Mouse (Mus musculus): ENCODE results near the gene Plekha5.

Gene Plekha5

DNA sequence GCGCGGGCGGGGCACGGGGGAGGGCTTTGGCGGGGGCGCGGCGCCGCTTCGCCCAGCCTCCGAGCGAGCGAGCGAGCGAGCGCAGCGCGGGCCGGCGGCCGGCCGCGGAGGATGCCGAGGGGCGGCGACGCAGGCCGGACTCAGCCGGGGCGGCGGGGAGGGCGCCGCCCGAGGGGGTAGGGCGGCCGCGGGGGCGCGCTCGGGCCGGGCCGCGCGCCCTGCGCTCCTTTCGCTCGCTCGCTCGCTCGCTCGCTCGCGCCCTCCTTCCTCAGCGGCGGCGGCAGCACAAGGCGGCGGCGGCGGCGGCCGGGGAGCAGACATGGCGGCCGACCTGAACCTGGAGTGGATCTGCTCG, at the start of gene Plekha5:
Plekha5 (plus strand) TSS at position 209 of the 355 bp plus-strand sequence.
- in situ Hi-C loops (cut with MboI; ENCODE audit: low pct_unique_long_range_greater_than_20kb in 1 of 2, low sequenced_read_pairs in 2 of 2, unreplicated experiment in 1 of 2) = no loop called here

DNA sequence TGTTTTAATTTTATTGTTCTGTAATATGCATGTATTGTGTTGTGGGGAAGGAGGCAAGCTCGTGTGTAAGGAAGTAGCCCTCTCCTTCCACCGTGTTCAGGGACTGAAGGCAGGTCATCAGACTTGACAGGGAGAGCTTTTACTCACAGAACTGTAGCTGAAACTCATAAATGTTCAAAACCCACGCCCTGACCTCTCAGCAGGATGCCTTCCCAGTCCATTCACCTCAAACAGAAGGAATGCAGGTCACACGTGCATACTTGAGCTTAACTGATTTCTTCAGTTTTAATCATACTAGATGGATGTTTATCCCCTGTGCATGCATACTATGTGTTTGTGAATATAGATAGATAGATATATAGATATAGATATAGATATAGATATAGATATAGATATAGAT, 48.2 kb upstream of the Plekha5 start:
- in situ Hi-C loops (cut with MboI; ENCODE audit: low pct_unique_long_range_greater_than_20kb in 1 of 2, low sequenced_read_pairs in 2 of 2, unreplicated experiment in 1 of 2) = no loop called here

DNA sequence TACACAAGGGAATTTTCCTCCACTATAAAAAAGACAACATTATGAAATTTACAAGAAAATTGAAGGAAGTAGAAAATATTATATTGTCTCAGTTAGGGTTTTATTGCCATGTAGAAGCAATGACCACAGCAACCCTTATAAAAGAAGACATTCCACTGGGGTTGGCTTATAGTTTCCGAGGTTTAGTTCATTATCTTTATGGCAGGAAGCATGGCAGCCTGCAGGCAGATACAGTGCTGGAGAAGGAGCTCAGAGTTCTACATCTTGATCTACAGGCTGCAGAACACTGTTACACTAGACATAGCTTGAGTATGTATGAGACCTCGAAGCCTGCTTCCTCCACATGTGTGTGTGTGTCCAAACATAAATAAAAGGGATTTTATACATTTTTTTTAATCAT, 43.3 kb upstream of the Plekha5 start:
- in situ Hi-C loops (cut with MboI; ENCODE audit: low pct_unique_long_range_greater_than_20kb in 1 of 2, low sequenced_read_pairs in 2 of 2, unreplicated experiment in 1 of 2) = no loop called here

DNA sequence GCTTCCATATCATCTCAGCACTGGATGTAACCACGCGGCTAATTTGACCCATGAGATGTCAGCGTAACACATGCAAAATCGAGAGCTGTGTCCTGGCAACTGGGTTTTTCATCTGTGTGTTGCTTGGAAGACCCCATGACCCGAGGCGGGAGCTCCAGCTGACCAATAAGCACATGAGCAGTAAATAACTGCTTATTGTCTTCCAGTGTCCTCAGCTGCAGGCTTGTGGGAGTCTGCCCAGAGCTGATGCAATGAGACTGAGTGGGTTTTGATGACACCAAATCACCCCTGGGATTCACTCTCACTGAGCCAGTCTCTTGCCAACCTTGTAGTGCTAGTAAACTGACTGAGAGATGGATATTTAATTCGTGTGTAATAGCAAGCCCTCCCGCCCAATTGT, 42.7 kb upstream of the Plekha5 start:
- in situ Hi-C loops (cut with MboI; ENCODE audit: low pct_unique_long_range_greater_than_20kb in 1 of 2, low sequenced_read_pairs in 2 of 2, unreplicated experiment in 1 of 2) = no loop called here

DNA sequence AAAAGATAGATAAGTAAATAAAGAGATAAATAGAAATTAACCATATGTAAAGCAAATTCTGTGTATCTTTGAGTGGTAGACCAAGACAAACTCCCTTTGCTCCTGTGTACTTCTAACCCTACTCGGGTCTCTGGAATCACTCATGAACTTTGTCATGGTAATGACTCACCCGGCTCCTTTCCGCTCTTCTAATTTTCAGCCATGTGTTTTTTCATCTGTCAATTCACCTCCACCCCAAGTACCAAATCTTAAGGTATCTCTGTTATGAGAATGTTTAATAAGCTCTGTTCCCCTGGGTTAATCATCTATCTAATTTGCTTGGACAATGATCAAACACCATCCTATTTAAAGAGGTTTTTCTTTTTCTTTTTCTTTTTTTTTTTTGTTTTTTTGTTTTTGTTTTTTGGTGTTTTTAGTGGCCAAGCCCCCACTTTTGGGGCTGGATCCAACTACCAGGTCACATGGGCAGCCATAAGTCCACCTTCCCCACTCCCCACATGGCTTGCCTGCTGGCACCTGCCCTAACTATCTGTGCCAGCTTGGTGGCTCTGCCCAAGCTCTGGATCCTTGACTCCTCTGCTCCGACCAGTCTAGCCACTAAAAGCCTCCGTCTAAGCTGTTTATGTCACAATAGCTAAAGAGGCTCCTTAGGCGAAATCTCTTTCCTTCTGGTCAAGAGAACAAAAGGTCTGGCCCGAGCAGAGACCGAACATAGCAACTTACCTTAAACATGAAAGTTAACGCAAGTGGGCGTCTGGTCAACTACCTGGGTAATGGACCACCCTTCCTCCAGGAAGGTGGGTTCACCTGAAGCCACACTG, 40.1 kb upstream of the Plekha5 start:
- in situ Hi-C loops (cut with MboI; ENCODE audit: low pct_unique_long_range_greater_than_20kb in 1 of 2, low sequenced_read_pairs in 2 of 2, unreplicated experiment in 1 of 2) = no loop called here

GRCm38 (mm10) chr6:140396687-140397086, 27.2 kb upstream of the Plekha5 start:
- in situ Hi-C loops (cut with MboI; ENCODE audit: low pct_unique_long_range_greater_than_20kb in 1 of 2, low sequenced_read_pairs in 2 of 2, unreplicated experiment in 1 of 2) = no loop called here

- in situ Hi-C loops (cut with MboI; ENCODE audit: low pct_unique_long_range_greater_than_20kb in 1 of 2, low sequenced_read_pairs in 2 of 2, unreplicated experiment in 1 of 2) = no loop called here
Measured at GRCm38 (mm10) chr6:140402766-140403310, 21.0 kb upstream of the Plekha5 start.

- in situ Hi-C loops (cut with MboI; ENCODE audit: low pct_unique_long_range_greater_than_20kb in 1 of 2, low sequenced_read_pairs in 2 of 2, unreplicated experiment in 1 of 2) = no loop called here
Measured at GRCm38 (mm10) chr6:140411996-140412395, 11.9 kb upstream of the Plekha5 start.

DNA sequence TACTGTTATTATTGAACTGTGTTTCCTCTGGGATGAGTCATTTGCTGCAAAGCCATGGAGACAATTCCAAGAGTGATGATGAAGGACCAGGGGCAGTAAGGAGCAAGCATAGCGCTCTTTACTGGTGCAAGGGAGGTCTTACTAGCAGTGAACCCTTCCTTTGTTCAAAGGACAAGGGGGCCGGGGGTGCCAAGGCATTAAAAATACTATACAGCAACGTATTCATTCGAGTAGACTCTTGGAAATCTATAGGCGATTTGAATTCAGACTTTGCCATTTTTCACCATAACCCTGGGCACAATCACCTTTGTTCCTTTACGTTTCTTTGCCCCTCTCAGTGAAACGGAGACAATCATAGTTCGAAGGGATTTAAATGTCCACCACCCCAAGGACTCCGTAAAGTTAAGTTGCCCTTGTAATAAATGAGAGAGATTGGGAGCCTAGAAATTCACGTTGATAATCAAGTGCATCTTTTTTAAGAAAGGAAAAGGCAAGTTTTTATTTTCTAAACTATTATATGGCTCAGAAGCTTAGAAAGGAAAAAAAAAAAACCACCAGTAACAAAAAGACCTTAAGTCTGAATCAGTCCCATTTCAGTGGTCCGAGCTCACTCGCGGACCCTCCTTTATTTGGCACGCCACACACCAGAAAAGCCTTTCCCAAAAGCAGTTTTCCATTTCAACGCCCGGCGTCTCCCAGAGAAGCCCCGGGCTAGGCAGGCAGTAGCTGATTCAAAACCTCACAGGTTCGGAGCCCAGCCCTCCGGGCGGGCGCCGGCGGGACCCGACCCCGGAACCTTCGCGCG, 611 bp upstream of the Plekha5 start:
- in situ Hi-C loops (cut with MboI; ENCODE audit: low pct_unique_long_range_greater_than_20kb in 1 of 2, low sequenced_read_pairs in 2 of 2, unreplicated experiment in 1 of 2) = no loop called here

DNA sequence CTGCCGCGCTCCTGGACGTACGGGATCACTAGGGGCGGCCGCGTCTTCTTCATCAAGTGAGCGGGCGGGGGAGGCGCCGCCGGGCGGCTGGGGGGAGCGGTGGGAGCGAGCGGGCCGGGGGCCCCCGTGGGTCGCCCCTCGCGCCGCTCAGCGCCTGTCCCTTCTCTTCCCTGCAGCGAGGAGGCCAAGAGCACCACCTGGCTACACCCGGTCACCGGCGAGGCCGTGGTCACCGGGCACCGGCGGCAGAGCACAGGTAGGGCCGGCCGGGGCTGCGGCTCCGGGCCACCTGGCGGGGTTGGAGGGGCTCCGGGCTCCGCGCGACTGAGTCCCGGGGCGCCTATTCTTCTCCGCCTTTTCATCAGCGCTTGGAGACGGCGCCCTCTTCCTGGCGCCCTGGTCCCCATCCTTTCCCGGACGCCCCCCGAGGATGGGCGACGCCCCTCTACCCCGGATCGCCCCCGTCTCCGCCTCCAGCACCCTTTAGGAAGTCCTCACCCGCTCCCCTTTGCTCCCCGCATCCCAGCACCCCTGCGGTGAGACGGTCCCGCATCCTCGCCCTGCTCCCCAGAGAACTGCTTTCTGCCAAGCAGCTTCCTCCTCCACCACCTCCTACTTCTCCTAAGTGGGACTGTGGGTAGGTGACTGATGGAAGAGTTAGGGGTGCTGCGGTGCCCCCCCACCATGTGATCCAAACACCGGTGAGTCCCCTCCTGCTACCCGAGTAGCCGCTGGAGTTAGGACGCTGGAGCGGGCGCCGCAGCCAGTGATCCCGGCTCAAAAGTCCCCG, 542 bp downstream of the Plekha5 start:
- in situ Hi-C loops (cut with MboI; ENCODE audit: low pct_unique_long_range_greater_than_20kb in 1 of 2, low sequenced_read_pairs in 2 of 2, unreplicated experiment in 1 of 2) = no loop called here

DNA sequence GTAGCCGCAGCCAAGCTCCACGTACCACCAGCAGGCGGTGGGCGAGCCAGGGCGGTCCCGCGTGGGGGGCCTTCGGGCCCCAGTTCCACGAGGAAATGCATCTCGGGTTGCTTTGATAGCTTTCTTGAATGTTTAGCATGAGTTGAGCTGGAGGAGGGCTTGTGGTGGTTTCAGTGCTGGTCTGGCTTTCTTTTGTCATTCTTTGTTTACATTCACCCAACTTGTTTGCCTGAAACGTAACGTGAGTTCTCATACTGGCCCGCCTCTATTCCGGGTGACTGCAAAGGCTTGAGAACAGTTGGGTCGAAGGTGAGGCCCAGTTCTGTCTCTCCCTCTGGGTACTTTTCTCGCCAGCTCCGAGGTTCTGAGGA, 1.1 kb downstream of the Plekha5 start:
- in situ Hi-C loops (cut with MboI; ENCODE audit: low pct_unique_long_range_greater_than_20kb in 1 of 2, low sequenced_read_pairs in 2 of 2, unreplicated experiment in 1 of 2) = no loop called here

DNA sequence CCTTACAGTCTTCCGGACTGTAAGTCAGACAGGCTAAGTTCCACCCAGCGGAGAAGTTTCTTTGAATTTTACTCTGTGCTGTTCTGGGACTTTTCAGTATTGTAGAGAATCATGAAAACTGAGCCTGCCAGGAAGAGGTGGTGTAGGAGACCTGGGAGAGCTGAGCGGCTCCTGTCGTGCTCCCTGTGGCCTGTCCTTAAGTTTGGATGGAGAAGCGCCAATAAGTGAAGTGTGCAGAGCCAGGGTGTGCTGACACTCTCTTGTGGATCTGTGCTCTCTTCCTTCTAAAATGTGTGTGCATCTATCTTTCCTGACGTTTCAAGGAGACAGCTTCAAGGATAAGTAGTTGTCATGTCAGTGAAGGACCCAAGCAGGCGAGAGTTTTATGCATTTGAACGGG, 5.4 kb downstream of the Plekha5 start:
- in situ Hi-C loops (cut with MboI; ENCODE audit: low pct_unique_long_range_greater_than_20kb in 1 of 2, low sequenced_read_pairs in 2 of 2, unreplicated experiment in 1 of 2) = no loop called here

GRCm38 (mm10) chr6:140432363-140432762, 8.5 kb downstream of the Plekha5 start:
- in situ Hi-C loops (cut with MboI; ENCODE audit: low pct_unique_long_range_greater_than_20kb in 1 of 2, low sequenced_read_pairs in 2 of 2, unreplicated experiment in 1 of 2) = no loop called here

DNA sequence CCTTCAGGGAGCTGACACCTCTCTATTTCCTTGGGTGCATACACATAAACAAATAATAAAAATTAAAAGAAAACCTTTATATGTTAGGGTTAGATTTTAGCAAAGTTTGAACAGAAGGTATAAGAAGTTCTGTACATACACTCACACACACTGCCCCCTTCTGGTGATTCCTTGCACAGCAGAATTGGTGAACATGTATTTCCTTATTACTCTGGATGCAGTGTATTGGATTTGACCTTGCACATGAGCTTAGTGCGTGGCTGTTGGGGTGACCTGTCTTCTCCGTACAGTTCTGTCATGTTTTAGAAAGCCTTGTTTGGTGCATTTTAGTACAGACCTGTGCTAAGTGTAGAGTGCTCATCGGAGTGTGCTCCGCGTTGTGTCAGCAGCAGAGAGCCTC, 19.5 kb downstream of the Plekha5 start:
- in situ Hi-C loops (cut with MboI; ENCODE audit: low pct_unique_long_range_greater_than_20kb in 1 of 2, low sequenced_read_pairs in 2 of 2, unreplicated experiment in 1 of 2) = no loop called here

DNA sequence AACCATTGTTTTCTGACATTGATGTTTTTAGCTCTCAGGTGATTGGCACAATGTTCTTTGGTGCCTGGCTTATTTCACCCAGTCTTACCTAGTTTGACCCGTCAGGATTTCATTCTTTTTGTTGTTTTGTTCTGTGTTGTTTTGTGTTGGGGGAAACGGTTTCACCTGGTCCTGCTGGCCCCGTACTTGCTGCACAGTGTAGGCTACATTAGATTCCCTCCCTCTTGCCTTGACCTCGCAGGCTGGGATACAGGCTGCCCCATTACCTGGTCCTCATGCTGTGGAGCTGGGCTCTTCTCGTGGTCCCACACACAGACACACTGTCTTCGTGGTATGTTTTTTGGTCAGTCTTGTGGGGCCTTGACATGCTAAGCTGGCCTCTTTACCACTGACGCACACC, 20.3 kb downstream of the Plekha5 start:
- in situ Hi-C loops (cut with MboI; ENCODE audit: low pct_unique_long_range_greater_than_20kb in 1 of 2, low sequenced_read_pairs in 2 of 2, unreplicated experiment in 1 of 2) = no loop called here

- in situ Hi-C loops (cut with MboI; ENCODE audit: low pct_unique_long_range_greater_than_20kb in 1 of 2, low sequenced_read_pairs in 2 of 2, unreplicated experiment in 1 of 2) = no loop called here
Measured at GRCm38 (mm10) chr6:140444855-140445465, 21.1 kb downstream of the Plekha5 start.

GRCm38 (mm10) chr6:140448010-140448739, 24.3 kb downstream of the Plekha5 start:
- in situ Hi-C loops (cut with MboI; ENCODE audit: low pct_unique_long_range_greater_than_20kb in 1 of 2, low sequenced_read_pairs in 2 of 2, unreplicated experiment in 1 of 2) = no loop called here

DNA sequence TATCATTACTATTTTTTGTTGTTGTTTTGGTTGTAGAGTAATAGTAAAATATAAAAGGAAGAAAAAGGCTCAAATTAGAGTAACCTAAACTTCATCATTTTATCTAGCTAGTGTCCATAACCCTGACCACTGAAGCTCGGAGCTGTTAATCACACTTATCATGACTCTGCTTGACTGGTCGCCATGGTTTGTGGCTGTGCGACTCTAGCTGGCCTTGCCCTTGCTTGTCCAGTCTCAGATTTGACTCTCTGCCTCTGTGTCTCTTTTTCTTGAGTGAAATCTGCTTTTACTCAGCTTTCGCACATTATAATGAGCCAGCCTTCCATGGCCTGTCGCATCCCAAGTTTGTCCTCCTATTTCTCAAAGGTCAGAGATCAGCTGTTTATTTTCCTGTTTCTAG, 26.8 kb downstream of the Plekha5 start:
- in situ Hi-C loops (cut with MboI; ENCODE audit: low pct_unique_long_range_greater_than_20kb in 1 of 2, low sequenced_read_pairs in 2 of 2, unreplicated experiment in 1 of 2) = loop anchor here in 1 of 2 experiments (25.0 kb wide), 1 partner anchor 188 kb away; no protein-coding TSS in a partner anchor

Measured in mouse embryonic stem cell (cell line).